Mouse (Mus musculus) natural killer cell, adult 2 months (primary cell): Measurements from ENCODE around the gene Sh3bgrl2.
"Not testable (repeated sequence)": the region's sequence is repeated elsewhere in the genome, so short reads cannot be mapped to it uniquely, and the experiment has no call there.

ENCODE experiments used
- DNase-seq, 2 experiments: peaks; one replicate each; pipeline ENCODE4 v3.0.0; 2022; ENCODE audit warnings: low spot score in 2 of 2

Gene Sh3bgrl2

DNA sequence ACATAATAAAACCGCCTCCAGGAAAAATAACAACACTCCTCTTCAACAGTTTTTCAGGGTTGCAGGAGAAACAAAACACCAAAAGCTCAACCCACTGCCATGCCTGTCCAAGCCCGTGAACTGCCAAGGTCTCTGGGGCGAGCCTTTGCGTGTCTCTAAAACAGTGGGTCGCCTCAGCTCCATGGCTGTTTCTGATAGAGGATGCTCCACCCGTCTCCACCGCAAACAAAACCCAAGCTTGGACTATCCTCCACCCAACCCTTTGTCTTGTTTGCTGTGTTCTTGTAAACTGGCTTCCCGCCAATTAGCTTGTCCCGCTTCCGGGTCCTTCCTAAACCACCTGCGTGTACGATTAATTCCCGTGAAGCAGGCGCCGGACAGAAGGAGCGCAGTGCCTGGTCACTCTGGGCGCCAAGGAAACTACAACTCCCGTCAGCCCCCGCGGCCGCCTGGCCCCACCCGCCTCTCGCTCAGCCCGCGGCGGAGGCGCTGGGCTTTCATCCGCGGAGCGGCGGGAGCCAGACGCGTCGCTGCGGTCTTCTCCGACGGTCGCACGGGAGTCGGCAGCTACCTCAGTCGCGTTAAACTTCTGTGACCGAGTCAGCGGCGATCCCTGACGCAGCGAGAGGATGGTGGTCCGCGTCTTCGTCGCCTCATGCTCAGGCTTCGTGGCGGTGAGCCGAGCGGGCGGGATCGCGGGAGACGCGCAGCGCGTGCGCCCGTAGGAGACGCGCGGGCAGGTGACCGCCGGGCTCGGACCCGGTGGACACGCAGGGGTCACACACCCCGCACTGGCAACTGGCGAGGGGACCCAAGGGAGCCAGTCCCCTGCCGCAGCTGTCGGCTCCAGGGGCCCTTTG, at the start of gene Sh3bgrl2:
TSS of gene Sh3bgrl2 (plus strand) at position 498 of the 860 bp plus-strand sequence.
- DNase-seq, result peak; percentile 32 to 36

DNA sequence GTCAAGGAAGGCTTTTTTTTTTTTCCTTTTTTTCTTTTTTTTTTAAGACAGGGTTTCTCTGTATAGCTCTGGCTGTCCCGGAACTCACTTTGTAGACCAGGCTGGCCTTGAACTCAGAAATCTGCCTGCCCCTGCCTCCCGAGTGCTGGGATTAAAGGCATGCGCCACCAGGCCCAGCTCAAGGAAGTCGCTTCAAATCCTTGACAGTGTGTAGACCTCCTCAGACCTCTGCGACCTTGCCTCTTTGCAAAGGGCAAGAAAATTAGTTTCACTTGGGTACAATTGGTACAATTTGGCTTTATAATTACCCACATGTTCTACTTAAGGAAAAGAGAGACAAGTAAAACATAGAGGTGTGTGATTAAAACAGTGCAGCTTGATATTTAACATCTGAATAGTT, 29.0 kb upstream of the Sh3bgrl2 start:
- not testable (repeated sequence) for DNase-seq

DNA sequence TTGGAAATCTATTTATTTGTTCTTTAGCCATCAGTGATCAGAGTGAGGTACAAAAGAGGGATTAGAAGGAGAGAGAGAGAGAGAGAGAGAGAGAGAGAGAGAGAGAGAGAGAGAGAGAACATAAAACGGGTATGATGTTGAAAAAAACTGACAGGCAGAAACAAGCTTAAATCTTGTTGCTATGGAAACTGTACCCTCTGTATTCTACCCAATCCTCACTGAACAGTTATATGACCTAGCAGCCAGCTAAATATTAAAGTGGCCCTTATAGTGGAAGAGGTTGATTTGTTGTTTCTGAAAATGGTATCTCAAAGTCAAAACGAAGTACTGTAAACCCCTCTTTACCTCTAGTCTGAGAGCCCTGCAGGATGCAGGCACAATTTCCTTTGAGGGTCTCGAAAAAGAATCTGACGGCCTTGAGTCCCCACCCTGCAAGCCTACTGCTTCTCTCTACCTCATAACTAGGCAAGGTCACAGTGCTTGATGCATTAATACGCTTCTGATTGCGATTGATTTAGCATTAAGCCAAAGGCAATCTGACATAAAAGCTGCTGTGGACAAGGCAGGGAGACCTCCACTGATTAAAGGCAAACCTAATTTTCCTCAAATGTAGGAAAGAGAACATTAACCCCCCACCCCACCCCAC, 28.5 kb upstream of the Sh3bgrl2 start:
- DNase-seq, result no peak

DNA sequence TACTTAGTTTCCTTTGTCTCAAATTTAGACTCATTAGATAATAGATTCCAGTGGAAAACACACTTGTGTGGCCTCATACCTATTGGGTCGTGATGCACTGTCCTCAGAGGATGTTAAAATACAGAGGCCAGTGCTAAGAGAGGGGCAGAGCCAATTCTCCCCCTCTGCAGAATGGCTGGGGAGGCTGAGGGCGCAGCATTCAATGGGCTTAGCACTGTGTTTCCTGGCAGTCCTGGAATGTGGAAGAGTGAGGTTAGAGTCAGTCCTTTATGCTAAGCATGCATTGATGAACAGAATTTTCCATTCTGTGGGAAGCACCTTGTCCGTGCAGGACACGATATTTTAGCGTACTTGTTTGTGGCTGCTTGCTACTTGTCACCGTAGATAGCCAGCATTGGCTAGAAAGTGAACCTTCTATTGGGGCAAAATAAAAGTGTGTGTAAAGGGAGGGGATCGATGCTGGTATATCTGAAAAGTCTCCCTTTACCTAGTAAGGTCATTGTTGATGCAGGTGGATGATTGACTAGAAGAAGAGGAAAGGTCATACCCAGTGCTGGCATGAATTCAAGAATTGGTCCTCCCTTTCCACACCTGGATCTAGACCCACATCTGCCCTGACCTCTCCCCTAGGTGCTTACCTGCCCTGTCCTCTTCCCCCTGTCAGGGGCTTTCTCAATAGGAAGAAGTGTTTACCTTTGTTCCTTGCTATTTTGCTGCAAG, 20.6 kb upstream of the Sh3bgrl2 start:
- DNase-seq, result no peak

DNA sequence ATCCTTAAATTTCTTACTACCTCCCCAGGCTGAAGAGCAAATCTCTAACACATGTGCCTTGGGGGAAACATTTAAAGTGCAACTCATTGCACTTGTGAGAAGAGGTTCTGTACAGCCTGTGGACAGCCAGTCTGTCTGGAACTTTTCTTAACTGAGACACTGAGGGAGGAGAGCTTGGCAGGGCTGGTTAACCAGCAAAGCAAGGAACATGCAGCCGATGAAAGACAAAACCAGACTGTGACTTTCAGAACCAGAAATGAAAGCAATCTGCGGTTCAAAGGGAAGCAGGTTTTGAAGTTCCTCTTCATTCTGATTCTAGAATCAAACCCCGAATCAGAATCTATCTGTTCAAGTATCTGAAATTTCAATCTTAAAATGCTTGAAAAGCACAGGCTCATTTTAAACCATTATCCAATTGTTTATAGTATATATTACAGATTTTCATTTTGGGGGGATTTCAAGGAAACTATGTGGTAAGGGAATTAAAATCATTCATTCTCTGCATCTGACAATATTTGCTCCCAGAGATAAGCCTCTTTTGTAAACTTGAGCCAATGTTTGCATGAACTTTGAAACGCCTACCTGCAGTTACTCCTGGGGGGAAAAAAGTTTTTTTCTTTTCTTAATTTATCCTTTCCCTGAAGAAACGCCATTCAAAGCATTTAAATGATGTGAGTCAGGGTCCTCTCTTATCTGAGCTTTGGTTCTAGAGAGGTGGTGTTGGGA, 14.9 kb upstream of the Sh3bgrl2 start:
- DNase-seq, result no peak

DNA sequence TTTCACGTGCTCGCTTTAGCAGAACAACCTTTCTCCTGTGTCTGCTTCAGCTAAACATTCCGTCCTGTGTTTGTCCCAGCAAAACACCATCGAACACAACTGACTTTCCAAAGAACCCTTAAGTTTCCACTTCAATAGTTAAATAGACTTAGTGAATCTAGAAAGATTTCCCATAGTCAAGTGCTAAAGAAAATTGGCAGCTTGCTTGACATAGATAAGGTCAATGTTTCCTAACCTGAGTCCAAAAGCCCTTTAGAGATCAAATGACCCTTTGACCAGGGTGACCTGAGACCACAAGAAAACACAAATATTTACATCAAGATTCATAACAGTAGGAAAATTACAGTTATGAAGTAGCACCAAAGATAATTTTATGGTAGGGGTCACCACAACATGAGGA, 11.2 kb upstream of the Sh3bgrl2 start:
- no peak for DNase-seq

DNA sequence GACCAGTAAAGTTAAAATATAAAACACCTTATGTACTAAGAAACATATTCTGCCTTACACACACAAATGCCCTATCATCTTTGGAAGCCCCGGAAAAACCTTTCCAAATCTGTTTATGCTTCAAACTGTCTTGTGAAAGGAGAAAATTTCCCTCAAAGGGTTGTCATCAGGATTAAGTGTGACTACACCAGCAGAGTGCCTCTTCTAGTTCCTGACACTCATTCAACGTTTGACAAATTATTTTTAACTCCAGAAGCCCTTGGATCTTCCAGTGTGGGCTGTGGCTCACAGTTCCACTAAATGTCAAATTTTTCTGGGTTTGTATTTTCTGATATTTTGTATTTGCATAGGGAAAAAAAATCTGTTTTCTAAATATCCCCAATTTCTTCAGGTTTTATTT, 10.6 kb upstream of the Sh3bgrl2 start:
- DNase-seq, result no peak

DNA sequence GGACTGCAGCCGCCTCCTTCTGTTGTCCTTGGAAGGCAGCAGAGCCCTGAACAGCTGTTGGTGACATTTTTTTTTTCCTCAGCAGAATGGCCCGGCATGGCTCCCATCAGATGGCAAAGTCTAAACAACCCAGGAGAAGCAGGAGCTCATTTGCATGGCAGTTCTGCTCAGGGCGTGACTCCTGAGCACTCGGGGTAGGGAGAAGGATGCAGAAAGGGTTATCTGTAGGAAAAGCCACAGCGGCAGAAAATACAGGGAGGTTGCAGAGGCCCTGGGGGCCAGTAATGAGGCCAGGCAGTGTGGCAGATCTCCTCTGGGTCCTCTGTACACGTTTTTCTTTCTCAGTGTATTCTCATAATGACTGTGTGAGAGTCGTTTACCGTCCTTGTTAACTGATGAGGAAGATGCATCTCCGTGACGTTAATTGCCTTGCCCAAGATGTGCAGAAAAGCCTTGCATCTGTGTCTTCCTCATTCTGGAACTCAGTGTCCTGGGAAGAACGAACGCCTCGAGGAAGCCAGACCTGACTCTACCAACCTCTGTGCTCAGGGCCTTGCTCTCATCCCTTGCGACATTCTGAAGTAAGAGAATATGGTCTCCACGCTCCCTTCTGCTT, 10.1 kb upstream of the Sh3bgrl2 start:
- DNase-seq, result no peak

DNA sequence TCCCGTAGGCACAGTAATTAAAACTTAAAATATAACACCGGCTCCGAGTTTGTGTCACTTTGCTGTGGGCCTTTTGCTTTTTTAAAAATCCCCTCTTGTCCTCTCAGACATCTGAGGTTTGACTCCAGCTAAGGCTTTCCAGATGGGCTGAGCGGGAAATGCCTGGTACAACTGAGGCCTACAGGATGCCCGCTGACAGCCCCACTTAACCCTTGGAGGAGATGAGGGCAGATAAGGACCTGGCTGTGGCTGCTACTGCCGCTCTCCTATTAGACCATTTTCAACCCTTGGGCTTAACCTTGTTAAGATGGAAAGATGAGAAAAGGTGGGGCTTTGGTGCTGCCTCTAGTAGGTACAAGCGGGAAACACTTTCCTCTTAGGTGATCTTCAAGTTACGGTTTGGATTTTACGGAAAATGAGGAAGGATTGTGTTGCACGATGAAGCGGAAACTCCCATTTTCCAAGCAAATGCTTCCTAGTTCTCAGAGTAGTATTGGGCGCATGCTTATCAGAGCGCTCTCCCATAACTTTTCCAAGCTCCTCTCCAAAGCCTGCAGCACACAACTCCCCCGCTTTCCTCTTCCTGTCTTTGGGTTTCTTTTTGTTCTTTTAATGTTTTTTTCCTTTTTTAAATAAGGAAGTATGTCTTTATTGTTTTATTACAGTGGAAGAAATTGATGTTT, 8.2 kb upstream of the Sh3bgrl2 start:
- no peak for DNase-seq

DNA sequence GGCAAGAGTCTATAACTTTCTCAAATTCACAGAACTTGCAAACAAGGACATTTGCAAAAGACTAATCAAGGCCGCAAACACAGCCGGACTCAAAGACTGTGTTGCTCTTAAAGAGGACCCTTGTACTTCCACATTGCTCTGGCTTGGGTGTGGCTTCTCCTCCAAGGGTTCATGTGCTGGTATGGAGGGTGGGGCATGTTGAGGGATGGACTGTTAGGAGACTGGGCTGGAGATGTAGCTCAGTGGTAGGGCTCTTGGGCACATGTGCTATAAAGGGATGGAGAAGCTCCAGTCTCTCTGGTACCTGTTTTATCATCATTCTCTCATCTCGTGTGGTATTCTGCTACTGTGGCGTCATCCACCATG, 7.7 kb upstream of the Sh3bgrl2 start:
- DNase-seq, result no peak

DNA sequence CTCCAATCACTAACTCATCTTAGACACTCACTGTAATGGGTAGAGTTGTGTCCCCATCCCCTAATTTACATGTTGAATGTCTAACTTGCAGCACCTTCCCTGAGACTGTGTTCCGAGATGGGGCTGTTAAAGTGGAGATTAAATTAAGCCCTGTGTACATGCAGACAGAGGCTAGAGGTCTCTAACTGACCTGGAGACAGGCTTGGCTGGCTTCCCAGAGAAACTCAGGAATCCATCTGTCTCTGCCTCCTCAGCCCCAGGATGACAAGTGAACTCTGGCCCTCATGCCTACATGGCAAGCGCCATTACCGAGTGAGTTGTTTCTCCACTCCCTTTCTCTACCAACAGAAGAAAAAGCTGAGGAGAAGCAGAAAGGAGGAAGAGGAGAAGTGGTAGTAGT, 7.2 kb upstream of the Sh3bgrl2 start:
- no peak for DNase-seq

DNA sequence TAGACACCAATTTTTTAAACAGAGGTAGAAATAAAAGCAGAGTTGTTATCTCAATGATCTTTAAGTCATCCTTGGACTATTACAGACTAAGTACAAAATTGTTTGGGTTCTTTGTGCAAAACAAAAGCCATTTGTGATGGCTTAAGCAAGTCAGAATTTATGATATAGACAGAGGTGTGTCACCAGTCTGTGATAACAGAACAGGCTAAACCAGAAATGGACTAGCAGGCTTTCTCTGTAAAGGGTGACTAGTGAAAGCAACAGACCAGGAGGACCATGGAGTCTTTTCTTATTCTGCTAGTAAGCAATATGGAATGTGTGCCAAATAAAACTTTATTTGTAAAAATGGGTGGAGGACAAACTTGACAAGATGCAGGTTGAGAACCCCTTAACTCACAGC, 2.9 kb upstream of the Sh3bgrl2 start:
- no peak for DNase-seq

DNA sequence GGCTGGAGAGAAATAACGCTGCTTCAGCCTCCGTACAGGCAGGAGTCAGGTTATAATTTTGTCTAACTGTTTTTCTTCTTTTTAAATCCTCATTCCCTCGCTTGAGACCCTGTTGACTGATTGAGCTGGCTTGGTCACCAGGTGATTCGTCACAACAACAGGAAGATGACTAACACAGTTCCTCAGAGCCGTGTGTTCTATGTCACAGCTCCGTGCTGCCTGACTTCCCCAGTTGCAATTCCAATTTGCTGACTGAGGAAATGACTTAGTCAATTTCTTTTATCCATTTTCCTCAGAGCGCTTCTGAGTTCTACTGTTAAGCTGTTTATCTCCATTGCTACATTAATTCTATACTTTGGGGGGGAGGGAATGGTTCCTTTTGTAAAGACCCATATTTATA, 1.8 kb upstream of the Sh3bgrl2 start:
- DNase-seq, result no peak

DNA sequence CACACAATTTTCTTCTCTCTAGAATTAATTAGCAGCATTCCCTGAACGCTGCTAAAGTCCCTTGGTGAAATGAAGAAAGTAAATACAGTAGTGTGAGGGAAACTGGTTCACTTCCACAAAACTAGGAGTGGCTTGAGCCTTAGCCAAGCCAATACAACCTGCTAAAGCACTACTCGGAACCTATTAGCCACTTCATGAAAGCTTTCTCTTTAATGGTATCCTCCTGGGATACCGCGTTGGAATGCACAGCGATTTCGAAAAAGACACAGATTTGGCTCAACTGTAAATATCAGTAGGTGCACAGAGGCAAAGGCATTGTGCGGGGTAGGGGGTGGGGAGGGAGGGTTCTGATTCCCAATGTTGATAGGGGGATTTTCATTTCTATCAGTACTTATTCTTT, 898 bp upstream of the Sh3bgrl2 start:
- no peak for DNase-seq

DNA sequence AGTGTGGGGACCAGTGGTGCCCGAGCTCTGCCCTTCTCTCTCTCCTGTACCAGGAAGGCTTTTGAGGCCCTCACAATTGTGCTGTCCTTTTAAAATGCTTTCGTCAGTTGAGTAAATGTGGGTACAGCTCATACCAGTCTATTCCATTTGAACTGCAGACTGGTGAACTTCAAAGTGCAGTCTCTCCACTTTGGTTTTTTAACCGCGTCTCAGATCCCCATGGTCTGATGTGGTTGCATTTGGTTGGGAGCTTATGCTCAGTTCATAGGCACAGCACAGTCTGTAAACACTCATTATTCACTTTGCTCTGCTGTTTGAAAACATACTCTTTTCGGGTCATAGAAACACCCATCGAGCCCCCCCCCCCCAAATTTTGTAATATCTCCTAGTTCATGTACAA, 1.7 kb downstream of the Sh3bgrl2 start:
- no peak for DNase-seq

DNA sequence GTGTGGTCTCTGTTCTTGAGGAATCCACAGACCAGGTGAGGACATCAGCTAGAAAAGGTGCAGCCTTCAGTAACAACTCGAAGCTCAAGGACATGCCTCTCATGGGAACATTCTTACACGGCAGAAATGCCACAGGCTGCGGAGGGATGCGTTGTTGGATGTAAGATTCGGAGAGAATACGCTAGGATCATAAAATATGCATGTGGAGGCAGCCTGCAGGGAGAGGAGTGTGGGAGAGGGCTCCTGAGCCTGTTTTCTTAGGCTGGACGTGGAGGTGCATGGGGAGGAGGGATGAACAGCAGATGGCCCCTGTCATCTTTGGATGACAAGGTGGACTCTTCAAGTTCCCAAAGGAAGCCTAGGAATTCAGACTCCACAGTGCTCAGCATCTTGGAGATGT, 3.0 kb downstream of the Sh3bgrl2 start:
- no peak for DNase-seq

DNA sequence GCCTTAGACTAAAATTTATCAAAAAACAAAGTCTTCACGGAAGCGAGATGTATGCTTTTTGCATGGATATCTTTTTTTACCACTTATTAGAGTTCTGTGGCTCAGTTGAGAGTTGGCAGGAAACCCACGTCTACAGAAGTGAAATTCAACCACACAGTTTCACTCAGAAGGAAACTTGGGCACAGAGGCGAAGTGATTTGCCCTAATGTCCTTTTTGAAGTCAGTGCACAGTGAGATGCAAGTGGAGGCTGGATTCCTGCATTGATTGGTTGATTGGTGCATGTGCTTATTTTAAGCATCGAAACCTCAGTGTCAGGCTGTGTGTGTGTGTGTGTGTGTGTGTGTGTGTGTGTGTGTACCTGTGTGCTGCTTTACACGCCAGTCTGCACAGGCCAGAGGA, 3.5 kb downstream of the Sh3bgrl2 start:
- DNase-seq, result no peak

DNA sequence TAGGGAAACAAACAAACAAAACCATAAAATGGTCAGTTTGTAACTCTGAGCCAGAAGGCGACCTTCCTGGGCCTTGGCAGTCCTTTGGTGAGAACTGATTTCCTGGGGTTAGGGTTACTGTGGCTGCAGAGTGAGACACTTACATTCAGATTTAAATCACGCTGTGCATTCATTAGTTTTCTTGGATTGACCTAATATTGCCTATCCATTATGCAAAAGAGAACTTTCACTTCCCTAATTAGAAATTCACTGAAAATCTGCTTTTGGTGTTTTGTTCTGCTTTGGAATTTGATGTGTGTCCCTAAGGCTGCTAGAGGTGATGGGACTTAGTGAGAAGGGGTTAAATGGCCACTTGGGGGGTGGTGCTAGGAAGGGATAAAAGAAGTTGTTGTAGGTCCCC, 7.5 kb downstream of the Sh3bgrl2 start:
- DNase-seq, result no peak

DNA sequence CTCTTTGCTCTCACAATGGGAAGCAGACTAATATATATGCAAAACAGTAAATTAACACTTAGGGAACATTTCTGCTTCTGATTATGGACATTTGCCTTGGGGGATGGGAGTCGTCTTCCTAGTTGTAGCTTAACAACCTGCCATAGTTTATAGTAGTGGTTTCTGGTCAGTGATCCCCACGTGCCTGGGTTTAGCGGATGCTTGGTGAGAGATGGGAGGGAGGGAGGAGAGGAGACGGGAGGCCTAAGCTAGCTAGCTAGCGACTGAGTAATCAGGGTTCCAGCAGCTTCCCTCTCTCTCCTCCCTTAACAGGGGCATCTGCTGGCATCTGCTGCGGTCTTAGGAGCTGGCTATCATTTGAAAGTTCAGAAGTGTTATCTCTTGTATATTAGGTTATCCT, 8.1 kb downstream of the Sh3bgrl2 start:
- no peak for DNase-seq

DNA sequence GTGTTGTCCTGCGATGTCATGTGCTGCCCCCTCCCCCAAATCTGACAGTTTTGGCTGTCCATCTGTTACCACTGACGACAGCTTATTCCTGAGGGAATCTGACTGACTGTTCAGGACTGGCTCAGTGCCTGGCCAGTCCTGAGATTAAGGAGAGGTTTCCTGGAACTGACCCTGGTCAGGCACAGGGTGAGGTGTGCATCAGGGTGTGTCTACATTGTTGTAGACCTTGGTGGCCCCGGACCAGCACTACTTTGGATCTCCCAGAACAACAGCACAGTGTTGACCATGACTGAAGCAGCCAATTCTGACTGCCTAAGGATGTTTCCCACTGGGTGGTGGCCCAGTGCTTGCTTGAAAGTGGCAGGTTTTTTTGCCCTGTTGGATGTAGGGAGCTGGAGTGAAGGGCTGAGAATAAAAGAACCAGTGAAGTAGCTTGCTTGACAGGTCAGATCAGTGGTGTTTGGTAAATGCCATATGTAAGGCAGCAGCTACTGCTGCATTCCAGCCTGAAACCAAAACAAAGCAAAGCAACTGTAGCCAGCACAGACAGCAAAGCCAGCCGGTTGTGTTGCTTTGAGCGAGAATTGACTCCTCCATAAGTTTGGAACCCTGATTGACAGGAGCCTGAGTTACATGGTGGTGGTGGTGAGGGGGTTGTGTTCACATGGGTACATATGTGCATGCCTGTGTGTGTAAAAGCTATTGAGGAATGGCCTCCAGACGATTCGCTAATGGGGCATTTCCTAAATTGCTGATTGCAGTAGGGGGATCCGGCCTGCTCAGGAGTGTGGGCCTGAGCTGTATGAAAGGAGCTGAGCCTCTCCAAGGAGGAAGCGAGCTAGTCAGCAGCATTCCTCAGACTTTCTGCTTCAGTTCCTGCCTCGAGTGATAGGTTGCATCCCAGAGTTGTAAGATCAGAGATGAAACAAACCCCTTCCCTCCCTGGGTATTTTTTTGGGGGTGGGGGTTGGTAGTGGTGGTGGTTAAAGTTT, 8.9 kb downstream of the Sh3bgrl2 start:
- DNase-seq, result no peak
